Mouse (Mus musculus) gastrocnemius, postnatal 10 days (tissue): ENCODE measurements around the gene Nfe2l1. TPM values are rescaled to one million over a fixed set of nuclear protein-coding genes. Genes with fewer than 3 reads are reported as not detected.
A peak's percentile ranks its signal among the peaks of the same experiment; 100 is the strongest.
"Not testable (repeated sequence)": the region's sequence is repeated elsewhere in the genome, so short reads cannot be mapped to it uniquely, and the experiment has no call there.

Experiments
- DNase-seq: peaks from one replicate; pipeline ENCODE4 v3.0.0; 2021; ENCODE audit warnings: mixed read lengths
- microRNA-seq, 2 experiments: library from miRNA; unstranded; fragments of <30 nt; microRNA quantifications; one replicate each; pipeline ENCODE4 v1.2.0; 2021
- total RNA-seq, 2 experiments: library from RNA; stranded (reverse); gene quantifications; 2 replicates each; pipeline ENCODE4 v1.2.3; 2021

The Nfe2l1 gene
- total RNA-seq, 2 experiments from 2014 or later: 194 to 201 TPM

DNA sequence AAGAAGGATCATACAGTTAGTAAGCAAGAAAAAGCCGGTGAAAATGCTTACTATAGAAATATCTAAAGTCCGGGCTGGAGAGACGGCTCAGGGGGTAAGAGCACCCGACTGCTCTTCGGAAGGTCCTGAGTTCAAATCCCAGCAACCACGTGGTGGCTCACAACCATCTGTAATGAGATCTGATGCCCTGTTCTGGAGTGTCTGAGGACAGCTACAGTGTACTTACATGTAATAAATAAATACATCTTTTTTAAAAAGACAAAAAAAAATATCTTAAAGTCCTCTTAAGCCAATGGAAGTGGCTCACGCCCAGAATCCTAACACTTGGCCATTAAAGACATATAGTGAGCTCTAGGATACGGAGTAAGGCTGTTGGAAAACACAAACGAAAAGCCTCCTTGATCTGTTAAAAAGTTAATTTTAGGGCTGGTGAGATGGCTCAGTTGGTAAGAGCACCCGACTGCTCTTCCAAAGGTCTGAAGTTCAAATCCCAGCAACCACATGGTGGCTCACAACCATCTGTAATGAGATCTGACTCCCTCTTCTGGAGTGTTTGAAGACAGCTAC, 51.6 kb downstream of the Nfe2l1 start:
- not testable (repeated sequence) for DNase-seq

DNA sequence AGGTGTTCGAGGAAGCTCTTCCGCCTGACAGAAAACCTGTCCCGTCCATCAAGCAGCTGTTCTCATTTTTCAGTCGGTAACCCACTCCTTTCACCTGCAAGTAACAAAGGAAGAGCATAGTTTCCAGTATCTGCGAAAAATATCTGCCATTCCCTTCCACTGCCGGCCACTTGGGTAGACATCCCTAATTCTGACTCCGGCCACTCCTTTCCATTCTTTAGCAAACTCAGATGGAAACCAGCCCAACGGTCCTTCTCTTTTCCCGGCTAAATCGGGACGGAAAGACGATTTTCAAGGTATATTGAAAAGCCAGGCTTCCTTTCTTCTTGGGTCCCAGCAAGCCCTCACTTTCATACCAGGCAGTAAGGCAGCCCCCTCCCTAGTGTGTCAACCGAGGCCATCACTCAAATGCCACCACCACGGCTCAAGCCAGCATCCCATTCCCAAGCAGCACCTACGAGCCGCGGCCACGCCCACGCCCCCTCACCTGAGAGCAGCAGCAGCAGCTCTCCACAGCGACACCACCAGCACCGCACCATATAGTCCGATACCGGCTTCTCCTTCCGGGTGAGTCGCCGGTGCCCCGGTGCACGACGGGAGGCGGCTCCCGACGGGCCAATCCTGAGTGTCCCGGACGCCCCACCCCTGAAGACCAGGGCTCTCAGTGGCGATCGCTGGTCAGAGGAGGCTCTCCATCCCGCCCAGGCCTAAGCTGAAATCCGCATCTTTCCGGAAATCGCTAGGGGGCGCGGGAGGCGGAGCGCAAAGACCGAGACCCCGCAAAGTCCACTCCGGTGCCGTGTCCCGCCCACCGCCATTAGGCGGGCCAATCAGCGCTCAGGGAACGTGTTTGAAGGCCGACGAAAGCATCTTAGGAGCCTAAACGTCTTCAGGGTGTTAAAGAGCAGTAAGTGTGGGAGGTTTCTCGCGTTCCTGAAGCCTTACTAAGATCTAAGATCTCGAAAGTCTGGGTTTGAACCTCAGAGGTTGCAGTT, 52.5 kb downstream of the Nfe2l1 start, which contains the start of gene Snx11:
Snx11 (minus strand) TSS at position 592 of the 995 bp plus-strand sequence.
- DNase-seq: peak; percentile 99

GRCm38 (mm10) chr11:96776068-96776467, 53.7 kb downstream of the Nfe2l1 start:
- DNase-seq: no peak

- DNase-seq: no peak
Measured at GRCm38 (mm10) chr11:96775665-96776064, 54.1 kb downstream of the Nfe2l1 start.

DNA sequence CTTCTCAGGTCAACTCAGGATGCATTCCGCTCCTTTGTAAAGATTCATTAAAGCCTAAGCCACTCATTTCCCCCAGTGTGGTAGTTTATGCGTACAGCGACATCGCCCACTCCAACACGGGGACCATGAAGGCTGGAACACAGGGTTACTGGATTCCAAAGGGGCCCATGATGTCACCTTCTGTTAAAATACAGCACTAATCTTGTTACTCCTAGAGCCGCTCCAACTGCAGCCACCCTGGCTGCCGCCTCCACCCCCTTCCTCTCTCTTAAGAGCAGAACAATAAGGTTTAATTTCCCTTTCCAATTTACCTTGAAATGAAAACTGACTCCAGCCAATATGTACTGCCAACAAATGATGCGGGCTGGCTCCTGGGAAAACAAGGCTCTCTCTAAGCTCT, 54.7 kb downstream of the Nfe2l1 start:
- no peak for DNase-seq

DNA sequence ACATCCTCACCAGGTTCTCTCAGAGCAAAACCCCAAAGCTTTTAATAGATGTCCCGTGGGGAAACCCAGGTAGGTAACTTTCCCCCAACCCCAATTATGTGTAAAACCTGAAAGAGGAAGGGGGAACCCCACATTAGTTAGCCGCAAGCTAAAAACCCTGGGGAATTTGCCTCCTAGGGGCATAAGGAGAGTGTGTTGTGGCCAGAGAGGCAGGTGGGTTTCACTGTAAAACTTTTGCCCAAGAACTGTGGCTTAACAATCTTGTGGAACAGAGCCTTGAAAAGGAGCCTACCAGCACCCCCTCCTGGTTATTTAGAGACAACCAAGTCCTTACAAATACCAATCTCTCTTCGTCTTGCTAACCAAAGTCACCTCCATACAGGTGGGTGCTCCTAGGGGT, 55.2 kb downstream of the Nfe2l1 start:
- no peak for DNase-seq

GRCm38 (mm10) chr11:96772413-96772812, 57.4 kb downstream of the Nfe2l1 start:
- DNase-seq: no peak

DNA sequence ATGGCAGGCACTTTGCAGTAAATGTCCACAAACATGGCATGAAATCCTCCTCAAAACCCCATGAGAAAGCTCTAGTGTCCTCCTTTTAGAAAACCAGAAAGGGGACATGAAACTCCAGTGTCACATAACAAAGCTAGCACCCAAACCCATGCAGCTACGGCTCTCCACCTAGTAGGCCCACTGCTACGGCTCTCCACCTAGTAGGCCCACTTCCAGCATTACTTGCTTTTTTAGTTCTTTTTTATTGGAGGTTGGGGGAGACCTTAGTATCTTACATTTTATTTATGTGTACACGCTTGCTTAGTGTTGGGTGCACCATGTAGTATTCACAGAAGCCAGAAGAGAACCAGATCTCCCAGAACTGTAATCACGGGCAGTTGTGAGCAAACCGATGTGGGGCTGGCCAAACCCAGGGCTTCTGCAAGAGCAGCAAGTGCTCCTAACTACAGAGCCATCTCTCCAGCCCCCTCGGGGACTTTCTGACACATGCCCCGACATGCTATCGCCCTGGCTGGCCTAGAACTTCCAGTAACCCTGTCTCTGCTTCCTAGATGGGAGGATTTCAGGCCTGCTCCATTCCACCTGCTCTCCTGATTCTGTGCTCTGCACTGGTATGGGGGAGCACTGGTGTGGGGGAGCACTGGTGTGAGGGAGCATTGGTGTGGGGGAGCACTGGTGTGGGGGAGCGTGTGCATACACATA, 58.3 kb downstream of the Nfe2l1 start:
- DNase-seq: no peak

- no peak for DNase-seq
Measured at GRCm38 (mm10) chr11:96768240-96768639, 61.5 kb downstream of the Nfe2l1 start.

Small RNA genes lying within 50 kb of the gene (microRNA-seq; reads per million reads assigned to microRNA genes)
- 234 to 732 reads per million in 2 experiments for gene Mir152

Other genes starting within 250 kb of the Nfe2l1 start
- 10 to 100 TPM; 10.5 to 11.6 TPM for gene Snx11, start 52.4 kb downstream of the Nfe2l1 start, total RNA-seq
- gene Cbx1, start 40.8 kb downstream of the Nfe2l1 start, total RNA-seq: 10 to 100 TPM; 45.4 to 58.1 TPM
- gene Copz2, start 19.9 kb upstream of the Nfe2l1 start, total RNA-seq: 10 to 100 TPM; 47.2 to 55.1 TPM
- 10 to 100 TPM; 30.0 to 39.3 TPM for gene Cdk5rap3, start 86.5 kb upstream of the Nfe2l1 start, total RNA-seq
- gene Prr15l, start 98.1 kb upstream of the Nfe2l1 start, total RNA-seq: not detected
- gene Pnpo, start 114.0 kb upstream of the Nfe2l1 start, total RNA-seq: 1 to 10 TPM; 8.4 to 9.4 TPM
- 10 to 100 TPM; 15.2 to 15.9 TPM for gene Sp2, start 153.0 kb upstream of the Nfe2l1 start, total RNA-seq
- gene Sp6, start 183.4 kb upstream of the Nfe2l1 start, total RNA-seq: under 1 TPM; 0.21 to 0.77 TPM
- gene Scrn2, start 200.0 kb upstream of the Nfe2l1 start, total RNA-seq: 10 to 100 TPM; 11.3 to 11.4 TPM
- under 1 TPM in 1 of 2 experiments, not detected in 1; 0.16 TPM for gene Lrrc46, start 211.4 kb upstream of the Nfe2l1 start, total RNA-seq
- gene Mrpl10, start 211.6 kb upstream of the Nfe2l1 start, total RNA-seq: 10 to 100 TPM; 45.1 to 45.6 TPM
- 1 to 10 TPM; 3.4 to 6.4 TPM for gene Osbpl7, start 220.7 kb upstream of the Nfe2l1 start, total RNA-seq